19 mouse cellular contexts compared by ENCODE assay signal in genomic region chrX:134716863-134717262, GRCm38 (mm10). TPM values are rescaled to one million over a fixed set of nuclear protein-coding genes. Genes with fewer than 3 reads are reported as not detected.
DNase-seq lines count a peak whose midpoint lies in the region; ATAC-seq and TF ChIP-seq lines count a peak whose summit lies in the region.
"Had no signal": no experiment of that assay in that cellular context is flagged by ENCODE, and none has a peak within 500 bp of the region (broad histone marks: within the 10 kb centered on the region; RNA-seq: fewer than 3 reads in every experiment).

No protein-coding gene starts in this region.

- H3K9me3 ChIP-seq in ES-E14 (ENCODE audit: control insufficient read depth, insufficient read depth, low read depth, low read length) = no peaks in the 10 kb centered on the region
- no peaks in the 10 kb centered on the region for H3K9me3 ChIP-seq in midbrain, embryonic 14.5 days (ENCODE audit: control insufficient read depth, low read length)
- H3K9me3 ChIP-seq: heart, embryonic 10.5 days; limb, embryonic 15.5 days had no signal

- no peak overlapping the region for H3K9ac ChIP-seq in ES-E14 (ENCODE audit: insufficient read depth, low read depth, low read length, poor library complexity, severe bottlenecking)
- H3K9ac ChIP-seq in midbrain, embryonic 14.5 days (replicated peaks; ENCODE audit: low read length) = no peak overlapping the region
- H3K9ac ChIP-seq: limb, embryonic 15.5 days; liver, postnatal 0 days had no signal

- 27% methylated on average over 3 of the region's 3 CpGs for WGBS in midbrain, embryonic 14.5 days

- peaks cover 0 to 3% of the 10 kb centered on the region in 2 experiments; a peak in 2 of 4 replicates for H3K4me1 ChIP-seq in ES-E14 (ENCODE audit: control insufficient read depth in 2 of 2, insufficient read depth in 2 of 2, low read length in 2 of 2, poor library complexity in 1 of 2)
- H3K4me1 ChIP-seq in midbrain, embryonic 14.5 days (ENCODE audit: control insufficient read depth, insufficient read depth, low read length) = no peaks in the 10 kb centered on the region
- H3K4me1 ChIP-seq: heart, embryonic 10.5 days; limb, embryonic 15.5 days had no signal

- peaks cover 9% of the 10 kb centered on the region for H3K36me3 ChIP-seq in ES-E14 (ENCODE audit: control insufficient read depth, insufficient read depth, low read length, poor library complexity, severe bottlenecking)
- peaks cover 15% of the 10 kb centered on the region for H3K36me3 ChIP-seq in midbrain, embryonic 14.5 days (ENCODE audit: control insufficient read depth, insufficient read depth, low read length)

- DNase-seq in ES-CJ7 (ENCODE audit: low read depth, low spot score) = peak; percentile 20
- no peak for DNase-seq in ES-E14 (ENCODE audit: low read depth, low spot score)
- peak; percentile 18 for DNase-seq in forelimb bud, embryonic 11.5 days (ENCODE audit: low read depth, low spot score)
- peak; percentile 33 for DNase-seq in midbrain, embryonic 14.5 days
- DNase-seq in adrenal gland, postnatal 36 days = no peak
- no peak for DNase-seq in thymus, postnatal 25 days
- no peak for DNase-seq in gastrocnemius, postnatal 14 days
- DNase-seq: cerebellum, postnatal 25 days; gastrocnemius, postnatal 10 days; heart, postnatal 4 days; kidney, adult 18-20 months; kidney, postnatal 14 days; liver, postnatal 0 days; lung, postnatal 4 days; thymus, adult 18-20 months had no signal

- H3K27ac ChIP-seq in ES-E14 (ENCODE audit: insufficient read depth, low read depth, low read length, poor library complexity, severe bottlenecking) = no peak overlapping the region; the same call in 1 of the 2 replicates
- H3K27ac ChIP-seq in midbrain, embryonic 14.5 days (replicated peaks; ENCODE audit: low read depth, low read length) = 0 out of 2 replicates have a peak overlapping the region, but pooled peaks have one; percentile 13

- in situ Hi-C loops in ES-E14 (cut with MboI; ENCODE audit: low sequenced_read_pairs in 2 of 2, unreplicated experiment in 2 of 2) = no loop called here

- peak overlapping the region in 1 of 2 experiments; percentile 37; a peak in 1 of 4 replicates for H3K4me3 ChIP-seq in ES-E14 (ENCODE audit: insufficient read depth in 1 of 2, low read depth in 1 of 2, low read length in 2 of 2, poor library complexity in 1 of 2, severe bottlenecking in 1 of 2)
- no peak overlapping the region for H3K4me3 ChIP-seq in midbrain, embryonic 14.5 days (replicated peaks; ENCODE audit: low read depth, low read length)

- H3K27me3 ChIP-seq in midbrain, embryonic 14.5 days (ENCODE audit: control insufficient read depth, insufficient read depth, low read length) = no peaks in the 10 kb centered on the region; the same call in 1 of the 2 replicates

- ATAC-seq in midbrain, embryonic 14.5 days (ENCODE audit: low FRiP score, low TSS enrichment) = no peak
- ATAC-seq: activated CD4-positive, CD25-positive, alpha-beta regulatory T cell, adult 4 months; liver, postnatal 0 days had no signal

- intact Hi-C loops in gastrocnemius, postnatal 14 days (cut with DNase I; ENCODE audit: low total_unique reads) = no loop called here

- H3K4me2 ChIP-seq in midbrain, embryonic 14.5 days (ENCODE audit: low read length) = peak overlapping the region; percentile 61

TF ChIP-seq in ES-E14, 5 proteins besides CTCF, POLR2A, EP300 and RAD21:
- TF ChIP-seq CHD2 (IDR thresholded peaks at IDR 0.05; ENCODE audit: low read depth, low read length) (no peak), ZNF384 (IDR thresholded peaks at IDR 0.05; ENCODE audit: low read depth, low read length) (0 out of 2 replicates have a peak, but pooled peaks have one; percentile 8), HCFC1 (IDR thresholded peaks at IDR 0.05; ENCODE audit: borderline replicate concordance, insufficient read depth, low read length) (no peak)

RNA-seq across cellular contexts. Expression of gene Armcx1, which starts 0.9 kb away (rescaled TPM):
- 13.7 and 17.5 TPM in 2 replicates for total RNA-seq in ES-E14 (2012; rRNA removed)
- polyA plus RNA-seq in midbrain, embryonic 14.5 days (2014; fragmentation: Nextera tagmentation; extraction: Ambion mirVana) = 70.1 and 70.2 TPM in 2 replicates
- 10 to 100 TPM; 18.6 to 20.4 TPM for total RNA-seq in adrenal gland, postnatal 36 days (2021)
- 1 to 10 TPM; 5.6 to 6.6 TPM for total RNA-seq in gastrocnemius, postnatal 14 days (2021)
- total RNA-seq: monocyte, adult 5-6 weeks had no signal

RNA-seq across cellular contexts. Expression of gene Armcx4, which starts 30.5 kb away (rescaled TPM):
- 16.7 and 23.6 TPM in 2 replicates for total RNA-seq in ES-E14 (2012; rRNA removed)
- polyA plus RNA-seq in midbrain, embryonic 14.5 days (2014; fragmentation: Nextera tagmentation; extraction: Ambion mirVana) = 7.1 TPM in 2 replicates
- 10 to 100 TPM; 10.2 to 12.0 TPM for total RNA-seq in adrenal gland, postnatal 36 days (2021)
- 10 to 100 TPM; 13.2 to 20.1 TPM for total RNA-seq in gastrocnemius, postnatal 14 days (2021)

RNA-seq across cellular contexts. Expression of gene Armcx6, which starts 34.4 kb away (rescaled TPM):
- total RNA-seq in ES-E14 (2012; rRNA removed) = 4.2 and 8.0 TPM in 2 replicates
- polyA plus RNA-seq in midbrain, embryonic 14.5 days (2014; fragmentation: Nextera tagmentation; extraction: Ambion mirVana) = 38.1 and 41.8 TPM in 2 replicates
- 10 to 100 TPM; 14.4 to 16.1 TPM for total RNA-seq in adrenal gland, postnatal 36 days (2021)
- 1 to 10 TPM; 4.7 to 5.8 TPM for total RNA-seq in gastrocnemius, postnatal 14 days (2021)

RNA-seq across cellular contexts. Expression of gene Armcx3, which starts 39.5 kb away (rescaled TPM):
- total RNA-seq in ES-E14 (2012; rRNA removed) = 5.5 and 5.8 TPM in 2 replicates
- polyA plus RNA-seq in midbrain, embryonic 14.5 days (2014; fragmentation: Nextera tagmentation; extraction: Ambion mirVana) = 57.3 and 69.9 TPM in 2 replicates
- total RNA-seq in adrenal gland, postnatal 36 days (2021) = 10 to 100 TPM; 48.5 to 70.3 TPM
- 10 to 100 TPM; 33.3 to 42.6 TPM for total RNA-seq in gastrocnemius, postnatal 14 days (2021)

Comparison
In these comparisons a context has a peak if more than half of its experiments do, and no peak if none do; other contexts are left out.
1. DNase-seq: peak in ES-CJ7 (single experiment), forelimb bud, embryonic 11.5 days (single experiment) and midbrain, embryonic 14.5 days (single experiment); none in ES-E14 (single experiment), adrenal gland, postnatal 36 days (0 of 2), thymus, postnatal 25 days (single experiment) and gastrocnemius, postnatal 14 days (single experiment).